Mouse (Mus musculus): ENCODE measurements at regions not wholly inside any gene's neighbourhood (a gene's known extent, or its start where the extent isn't known, plus 50 kb on each side); places are given as distances from the start of the nearest gene placed in this dataset.
"Not testable (repeated sequence)": the region's sequence is repeated elsewhere in the genome, so short reads cannot be mapped to it uniquely, and the experiment has no call there.

DNA sequence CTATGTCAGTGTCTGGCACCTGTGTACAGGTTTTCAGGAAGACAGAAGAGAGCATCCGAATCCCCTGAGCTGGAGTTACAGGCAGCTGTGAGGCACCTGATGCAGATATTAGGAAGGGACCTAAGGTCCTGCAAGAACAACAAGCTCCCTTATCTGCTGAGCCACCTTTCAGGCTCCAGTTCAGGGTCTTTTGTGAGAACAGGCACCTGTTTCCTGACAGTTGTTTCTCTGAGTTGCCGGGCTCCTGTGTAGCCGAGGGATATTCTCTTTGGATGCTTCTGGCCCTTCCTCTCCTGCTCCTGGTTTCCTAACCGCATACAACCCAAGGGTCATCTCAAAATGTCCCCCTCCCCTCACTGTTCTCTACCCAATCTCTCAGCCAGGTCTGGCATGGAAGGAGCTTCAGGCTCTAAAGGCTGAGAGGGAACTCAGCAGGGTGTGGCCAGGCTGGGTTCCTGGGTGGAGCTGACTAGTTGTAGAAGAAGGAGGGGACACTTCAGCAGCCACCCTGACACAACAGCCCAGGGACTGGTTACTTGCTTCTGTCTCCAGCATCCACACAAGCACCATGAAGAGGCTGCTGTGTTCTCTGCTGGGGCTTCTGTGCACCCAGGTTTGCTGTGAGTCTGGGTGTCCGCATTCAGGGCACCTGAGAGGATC, 619.5 kb downstream of the Dad1 start:
- in situ Hi-C loops (cut with MseI, MboI), result not testable (repeated sequence)

DNA sequence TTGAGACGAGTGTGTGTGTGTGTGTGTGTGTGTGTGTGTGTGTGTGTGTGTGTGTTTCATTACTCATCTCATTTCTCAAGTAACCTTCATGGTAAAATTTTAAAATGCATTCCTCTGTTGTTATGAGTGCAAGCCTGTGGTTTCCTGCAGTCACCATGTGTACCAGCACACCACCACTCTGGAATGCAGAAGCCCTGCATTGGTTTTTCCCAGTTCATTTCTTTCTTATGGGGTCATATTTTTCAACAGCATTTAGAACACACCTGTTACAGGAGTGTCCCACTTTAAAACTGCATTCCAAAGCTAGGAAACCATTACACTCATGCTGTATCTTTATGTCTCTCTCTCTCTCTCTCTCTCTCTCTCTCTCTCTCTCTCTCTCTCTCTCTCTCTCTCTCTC, 620.2 kb downstream of the Dad1 start:
- in situ Hi-C loops (cut with MseI, MboI), result not testable (repeated sequence)

DNA sequence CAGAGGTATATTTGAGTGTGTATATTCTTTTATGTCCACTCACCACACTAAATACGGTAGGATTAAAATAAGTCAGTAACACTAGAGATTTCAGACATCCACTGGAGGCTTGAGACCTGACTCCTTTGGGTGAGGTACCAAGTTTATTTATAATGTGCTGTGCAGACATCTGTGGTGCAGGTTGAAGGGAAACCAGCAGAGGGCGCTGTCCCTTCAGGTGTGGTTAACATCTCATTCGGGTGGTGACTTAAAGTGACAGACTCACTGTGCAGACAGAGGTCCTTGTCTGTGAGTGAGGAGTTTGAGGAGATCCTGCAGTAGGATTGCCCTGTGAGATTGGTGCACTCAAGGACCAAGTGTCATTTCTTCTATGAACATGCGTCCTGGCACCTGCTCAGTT, 632.5 kb downstream of the Dad1 start:
- in situ Hi-C loops (cut with MseI, MboI), result not testable (repeated sequence)

DNA sequence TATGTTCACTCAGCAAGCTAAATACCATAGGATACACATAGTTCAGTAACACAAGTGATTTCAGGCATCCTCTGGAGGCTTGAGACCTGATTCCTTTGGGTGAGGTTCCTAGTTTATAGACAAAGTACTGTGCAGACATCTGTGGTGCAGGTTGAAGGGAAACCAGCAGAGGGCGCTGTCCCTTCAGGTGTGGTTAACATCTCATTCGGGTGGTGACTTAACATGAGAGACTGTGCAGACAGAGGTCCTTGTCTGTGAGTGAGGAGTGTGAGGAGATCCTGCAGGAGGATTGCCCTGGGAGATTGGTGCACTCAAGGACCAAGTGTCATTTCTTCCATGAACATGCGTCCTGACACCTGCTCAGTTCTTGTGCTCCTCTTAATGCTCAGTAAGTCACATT, 637.8 kb downstream of the Dad1 start:
- in situ Hi-C loops (cut with MseI, MboI), result not testable (repeated sequence)

DNA sequence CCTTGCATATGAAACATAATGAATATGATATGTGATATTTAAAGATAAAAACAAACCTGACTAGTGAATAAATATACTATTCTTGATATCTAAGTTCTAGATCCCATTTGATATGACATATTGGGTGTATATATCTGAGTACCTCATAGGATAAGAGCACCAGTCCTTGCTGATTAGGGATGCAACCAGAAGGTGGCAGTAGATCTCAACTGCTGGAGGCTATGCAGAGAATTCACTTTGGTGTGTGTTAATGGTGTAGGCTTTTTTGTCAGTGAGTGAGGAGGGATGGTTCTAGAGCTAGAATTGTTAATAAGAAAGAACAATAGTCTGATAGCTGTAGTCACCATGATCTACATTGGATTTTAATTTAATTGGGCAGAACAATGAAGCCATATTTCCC, 639.6 kb downstream of the Dad1 start:
- in situ Hi-C loops (cut with MseI, MboI), result no loop called here

DNA sequence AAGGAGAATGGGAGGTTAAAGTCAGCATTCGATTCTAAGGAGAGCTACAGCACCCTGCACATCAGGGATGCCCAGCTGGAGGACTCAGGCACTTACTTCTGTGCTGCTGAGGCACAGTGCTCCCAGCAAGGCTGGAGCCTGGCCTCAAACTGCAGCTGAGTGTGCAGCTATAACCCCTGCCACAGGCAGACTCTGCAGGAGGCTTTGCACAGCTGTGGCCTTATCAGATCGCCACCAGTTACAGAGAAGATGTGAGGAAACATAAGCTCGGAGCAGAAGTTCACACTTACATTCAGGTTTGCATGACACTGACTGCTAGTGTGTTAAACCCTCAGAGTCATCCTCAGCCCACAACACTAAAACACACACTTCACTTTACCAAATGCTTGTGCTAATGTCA, 654.6 kb downstream of the Dad1 start:
- in situ Hi-C loops (cut with MseI, MboI), result not testable (repeated sequence)

DNA sequence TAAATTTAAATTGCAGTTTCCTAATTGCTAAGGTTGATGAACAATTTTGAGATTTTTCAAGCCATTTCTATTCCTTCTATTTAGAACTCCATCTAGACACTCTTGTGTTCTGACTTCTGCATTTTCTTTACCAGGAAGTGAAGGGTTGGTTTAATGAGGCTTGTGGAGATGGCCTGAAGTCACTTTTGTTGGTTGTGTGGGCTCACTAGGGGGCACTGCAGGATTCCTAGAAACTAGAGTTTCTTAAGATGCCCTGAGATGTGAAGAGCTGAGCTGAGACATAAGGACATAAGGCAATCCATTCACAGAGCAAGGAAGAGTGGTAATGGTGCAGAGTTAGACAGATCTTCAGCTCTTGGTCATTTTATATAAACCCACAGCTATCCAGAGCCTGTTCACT, 656.6 kb downstream of the Dad1 start:
- in situ Hi-C loops (cut with MseI, MboI), result not testable (repeated sequence)

DNA sequence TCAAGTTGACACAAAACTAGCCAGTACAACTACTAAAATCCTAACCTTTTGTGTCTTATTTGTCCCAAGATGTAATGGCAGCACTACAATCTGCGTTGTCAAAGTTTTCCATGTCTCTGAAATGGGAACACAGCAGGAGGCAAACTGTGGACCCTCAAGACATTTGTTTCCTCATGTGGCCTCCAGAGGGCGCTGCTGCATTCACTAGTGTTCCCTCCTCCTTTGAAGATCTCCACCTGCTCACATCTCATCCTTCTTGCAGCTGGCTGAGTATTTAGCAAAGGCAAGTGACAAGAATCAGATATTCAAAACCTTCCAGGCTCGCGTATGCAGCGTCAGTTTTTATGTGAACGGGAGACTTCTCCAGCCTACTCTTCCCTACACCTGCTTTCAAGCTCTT, 663.3 kb downstream of the Dad1 start:
- in situ Hi-C loops (cut with MseI, MboI), result not testable (repeated sequence)

DNA sequence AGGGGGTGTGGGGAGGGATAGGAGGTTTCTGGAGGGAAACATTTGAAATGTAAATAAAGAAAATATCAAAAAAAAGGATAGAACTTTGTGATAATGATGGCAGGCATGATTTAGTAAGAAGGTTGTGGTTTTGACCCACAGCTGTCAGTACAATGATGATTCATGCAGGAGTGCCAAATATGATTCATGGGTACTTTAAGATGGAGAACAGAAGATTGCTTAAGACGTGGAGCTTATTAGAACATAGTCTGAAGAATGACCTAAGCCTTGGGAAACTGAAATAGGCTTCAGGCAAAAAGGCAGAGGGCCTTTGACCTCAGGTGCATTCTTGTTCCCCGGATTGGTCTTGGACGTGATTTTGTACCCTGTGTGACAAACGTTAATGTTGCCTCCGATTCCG, 671.4 kb downstream of the Dad1 start:
- in situ Hi-C loops (cut with MseI, MboI), result not testable (repeated sequence)

DNA sequence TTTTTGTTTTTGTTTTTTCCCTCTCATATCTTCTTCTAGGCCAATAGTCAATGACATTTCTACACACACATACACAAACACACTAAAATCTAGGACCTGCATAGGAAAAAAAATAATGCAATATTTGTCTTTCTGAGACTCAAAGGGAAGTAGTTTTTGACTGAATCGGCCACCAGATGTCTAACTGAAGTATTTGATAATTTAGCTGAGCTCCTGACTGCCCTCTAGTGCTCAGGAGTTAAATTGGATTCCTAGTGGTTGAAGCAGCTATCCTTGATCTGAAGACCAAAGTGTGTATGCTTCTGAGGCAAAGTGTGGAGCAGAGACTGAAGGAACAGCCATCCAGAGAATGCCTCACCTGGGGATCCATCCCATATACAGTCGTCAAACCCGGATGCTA, 672.2 kb downstream of the Dad1 start:
- in situ Hi-C loops (cut with MseI, MboI), result not testable (repeated sequence)

DNA sequence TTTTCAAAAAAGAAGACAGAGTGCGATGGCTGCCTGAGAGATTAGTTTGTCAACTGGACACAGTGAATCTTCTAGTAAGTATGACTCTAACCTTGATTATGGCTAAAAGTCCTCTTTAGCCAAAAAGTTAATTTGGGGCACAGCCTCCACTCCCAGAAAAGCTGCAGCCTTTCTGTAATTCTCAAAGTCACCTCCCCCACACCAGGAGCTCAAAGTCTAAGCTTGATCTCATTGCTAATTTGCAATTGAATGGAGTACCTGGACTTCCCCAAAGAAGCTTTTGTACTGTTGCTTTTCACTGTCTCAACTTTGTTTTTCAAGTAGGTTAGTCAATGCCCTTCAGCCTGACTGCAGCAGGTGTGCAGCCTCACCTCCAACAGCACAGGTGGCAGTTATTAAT, 677.0 kb downstream of the Dad1 start:
- in situ Hi-C loops (cut with MseI, MboI), result not testable (repeated sequence)

DNA sequence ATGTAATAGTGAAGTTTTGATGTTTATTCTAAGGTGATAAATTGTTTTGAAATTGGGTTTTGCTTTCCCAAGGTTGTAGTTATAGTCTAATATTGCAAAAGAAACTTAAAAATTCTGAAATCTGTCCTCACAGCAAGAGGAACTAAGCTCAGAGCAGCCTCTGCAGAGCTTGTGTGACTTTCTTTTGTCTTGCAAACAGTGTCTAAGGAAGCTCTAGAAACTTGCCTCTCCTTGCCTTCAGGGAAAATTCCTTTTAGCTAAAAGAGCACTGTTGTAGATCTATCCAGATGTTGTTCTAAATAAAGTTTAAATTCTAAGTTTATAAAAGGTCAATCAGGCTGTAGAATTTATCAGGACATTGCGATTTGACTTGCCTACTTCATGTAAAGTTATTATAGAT, 681.2 kb downstream of the Dad1 start:
- in situ Hi-C loops (cut with MseI, MboI), result not testable (repeated sequence)

DNA sequence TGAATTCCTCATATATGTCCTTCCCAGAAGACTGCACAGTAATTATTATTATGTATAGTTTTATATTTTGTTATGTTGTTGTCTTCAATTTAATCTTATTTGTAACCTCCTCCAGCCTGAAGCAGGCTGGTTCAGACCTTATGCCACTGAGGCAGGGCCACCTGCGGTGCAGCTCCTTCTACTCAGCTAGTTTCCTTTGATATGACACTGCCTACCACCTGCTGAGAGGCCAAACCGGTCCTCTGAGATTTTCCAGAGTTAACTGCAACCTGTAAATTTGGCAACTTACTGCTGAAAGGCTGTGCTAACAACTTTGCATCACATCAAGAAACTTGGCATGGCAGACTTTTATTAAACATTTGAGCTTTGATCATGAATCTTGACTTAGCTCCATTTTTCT, 691.3 kb downstream of the Dad1 start:
- in situ Hi-C loops (cut with MseI, MboI), result no loop called here

DNA sequence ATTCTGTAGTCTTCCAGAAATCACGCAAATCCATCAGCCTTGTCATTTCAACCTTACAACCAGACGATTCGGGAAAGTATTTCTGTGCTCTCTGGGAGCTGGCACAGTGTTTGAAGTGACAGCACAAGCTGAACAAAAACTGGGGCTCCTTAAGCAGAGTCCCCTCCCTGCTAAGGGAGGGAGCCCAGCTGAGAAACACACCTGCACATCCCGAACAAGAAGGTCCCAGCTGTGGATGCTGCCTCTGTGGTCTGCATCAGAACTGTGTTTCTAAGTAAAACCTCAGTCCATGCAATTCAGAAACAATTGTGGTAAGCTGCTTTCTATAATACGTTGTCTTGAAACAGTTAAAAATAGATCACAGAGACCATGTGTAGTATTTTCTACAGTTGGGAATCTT, 693.8 kb downstream of the Dad1 start:
- in situ Hi-C loops (cut with MseI, MboI), result not testable (repeated sequence)

DNA sequence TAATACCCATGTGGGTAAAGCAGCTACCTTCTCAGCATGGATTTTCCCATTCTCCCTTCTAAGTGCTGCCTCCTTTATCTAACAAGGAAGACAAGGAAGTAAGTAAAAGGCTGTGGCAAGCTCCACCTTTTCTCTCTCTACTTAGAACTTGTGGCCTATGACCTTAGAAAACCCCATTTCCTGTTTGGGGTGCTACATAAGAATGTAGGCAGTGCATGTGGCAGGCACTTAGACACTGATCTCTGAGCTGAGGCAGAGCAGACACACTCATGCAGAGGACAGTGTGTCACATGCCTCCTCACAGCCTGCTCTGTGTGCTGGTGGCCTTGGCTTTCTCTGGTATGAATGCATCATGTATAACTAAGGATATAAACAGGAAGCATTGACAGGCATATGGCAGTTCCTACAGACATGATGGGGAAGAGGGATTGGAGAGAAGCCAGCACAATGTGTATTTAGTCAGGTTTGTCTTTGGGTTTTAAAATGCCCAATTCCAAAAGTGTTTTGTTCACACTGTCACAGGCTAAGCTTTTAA, 694.5 kb downstream of the Dad1 start:
- in situ Hi-C loops (cut with MseI, MboI), result not testable (repeated sequence)

DNA sequence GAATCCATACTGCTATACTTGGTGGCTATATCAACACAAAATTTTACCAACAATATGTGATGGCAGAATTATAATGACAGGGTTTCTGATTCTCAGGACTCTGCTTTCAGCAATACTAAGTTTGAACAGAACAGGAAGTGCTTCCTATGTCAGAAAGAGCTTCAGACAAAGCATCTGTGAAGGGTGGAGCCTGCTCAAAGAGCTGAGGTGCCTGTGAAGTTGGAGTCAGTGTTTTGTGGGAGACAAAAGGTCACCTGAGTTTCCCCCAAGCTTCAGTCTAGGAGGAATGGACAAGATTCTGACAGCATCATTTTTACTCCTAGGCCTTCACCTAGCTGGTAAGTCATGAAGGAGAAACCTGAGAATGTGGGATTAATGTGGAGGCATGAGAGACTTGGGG, 700.1 kb downstream of the Dad1 start:
- in situ Hi-C loops (cut with MseI, MboI), result no loop called here

DNA sequence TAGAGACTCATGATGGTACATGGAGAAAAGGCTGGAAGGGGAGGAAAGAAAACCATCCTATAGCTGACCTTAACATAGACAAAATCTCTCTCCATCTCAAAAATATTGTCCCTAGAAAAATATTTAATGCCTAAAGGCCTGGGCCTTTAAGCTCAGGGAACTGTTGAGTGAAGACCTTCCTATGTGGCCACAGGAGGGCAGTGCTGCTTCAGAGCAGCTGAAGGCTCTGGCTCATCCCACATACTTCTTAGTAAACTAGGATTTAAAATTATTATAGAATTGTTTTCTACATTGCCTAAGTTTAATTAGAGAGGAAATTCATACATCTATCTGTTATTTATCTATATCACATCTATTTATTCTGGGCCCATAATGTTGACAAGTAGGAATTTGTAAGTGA, 706.5 kb downstream of the Dad1 start:
- in situ Hi-C loops (cut with MseI, MboI), result not testable (repeated sequence)

DNA sequence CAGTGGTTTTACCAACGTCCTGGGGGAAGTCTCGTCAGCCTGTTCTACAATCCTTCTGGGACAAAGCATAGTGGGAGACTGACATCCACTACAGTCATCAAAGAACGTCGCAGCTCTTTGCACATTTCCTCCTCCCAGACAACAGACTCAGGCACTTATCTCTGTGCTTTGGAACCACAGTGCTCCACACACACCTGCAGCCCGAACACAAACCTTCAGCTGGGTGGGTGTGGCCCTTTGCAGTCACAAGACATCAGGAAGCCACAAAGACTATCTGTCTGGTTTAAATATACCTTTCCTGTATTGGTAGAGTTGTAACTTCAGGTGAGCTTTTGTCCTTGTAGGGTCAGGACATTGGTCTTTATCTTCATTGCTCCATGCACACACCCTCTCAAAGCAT, 708.6 kb downstream of the Dad1 start:
- in situ Hi-C loops (cut with MseI, MboI), result no loop called here

DNA sequence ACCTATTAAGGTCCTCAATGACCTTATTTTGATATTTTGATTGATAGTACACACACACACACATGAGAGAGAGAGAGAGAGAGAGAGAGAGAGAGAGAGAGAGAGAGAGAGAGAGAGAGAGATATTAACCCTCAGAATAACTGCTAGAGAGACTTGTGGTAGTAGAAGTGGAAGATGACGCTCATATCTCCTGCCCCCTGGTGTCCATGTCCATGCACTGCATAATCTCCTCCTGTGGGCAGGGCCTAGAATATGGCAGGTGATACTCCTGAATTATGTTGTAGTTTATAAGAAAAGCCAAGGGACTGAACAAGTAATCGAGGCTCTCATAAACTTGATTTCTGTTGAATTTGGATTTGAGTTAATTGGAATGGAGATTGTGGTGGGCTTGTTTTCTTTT, 712.3 kb downstream of the Dad1 start:
- in situ Hi-C loops (cut with MseI, MboI), result not testable (repeated sequence)

DNA sequence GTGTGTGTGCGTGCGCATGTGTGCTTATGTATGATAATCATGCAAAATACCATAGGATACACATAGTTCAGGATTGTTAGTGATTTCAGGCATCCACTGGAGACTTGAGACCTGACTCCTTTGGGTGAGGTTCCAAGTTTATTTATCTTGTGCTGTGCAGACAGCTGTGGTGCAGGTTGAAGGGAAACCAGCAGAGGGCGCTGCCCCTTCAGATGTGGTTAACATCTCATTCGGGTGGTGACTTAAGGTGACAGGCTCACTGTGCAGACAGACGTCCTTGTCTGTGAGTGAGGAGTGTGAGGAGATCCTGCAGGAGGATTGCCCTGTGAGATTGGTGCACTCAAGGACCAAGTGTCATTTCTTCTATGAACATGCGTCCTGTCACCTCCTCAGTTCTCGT, 716.0 kb downstream of the Dad1 start:
- in situ Hi-C loops (cut with MseI, MboI), result not testable (repeated sequence)

DNA sequence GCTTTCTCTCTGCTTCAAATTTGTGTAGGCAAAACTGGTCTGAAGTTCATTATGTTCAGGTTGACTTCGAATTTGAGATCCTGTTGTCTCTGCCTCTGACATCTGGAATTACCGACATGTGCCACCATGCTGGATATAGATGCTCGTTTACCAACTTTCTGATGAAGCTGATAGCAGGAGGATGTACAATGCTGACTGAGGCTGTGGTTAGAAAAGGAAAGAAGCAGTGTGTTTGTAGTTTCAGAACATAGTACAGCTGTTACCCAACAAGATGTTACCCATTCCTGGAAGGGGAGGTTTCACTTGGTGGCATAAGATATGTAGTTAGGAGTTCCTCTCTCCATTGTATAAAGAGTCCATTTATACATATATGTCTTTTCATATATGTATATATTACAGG, 730.5 kb downstream of the Dad1 start:
- in situ Hi-C loops (cut with MseI, MboI), result loop anchor here in 1 of 2 experiments (25.0 kb wide), 1 partner anchor 386 kb away; no protein-coding TSS in a partner anchor

DNA sequence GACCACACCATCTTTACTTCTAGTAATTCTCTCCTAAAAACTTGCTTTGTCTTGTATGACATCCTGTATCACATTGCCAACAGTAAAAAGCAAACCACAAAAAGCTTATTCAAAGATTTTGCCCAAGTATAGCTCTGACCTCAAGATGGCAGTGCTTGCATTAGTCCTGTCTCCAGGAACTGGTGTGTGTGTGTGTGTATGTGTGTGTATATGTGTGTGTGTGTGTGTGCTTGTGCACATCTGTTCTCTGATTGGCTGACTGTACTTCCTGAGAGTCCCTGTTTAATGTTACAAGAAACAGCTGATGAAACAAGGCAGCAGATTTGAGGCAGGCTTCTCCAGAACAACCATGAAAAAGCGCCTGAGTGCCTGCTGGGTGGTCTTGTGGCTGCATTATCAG, 735.0 kb downstream of the Dad1 start:
- in situ Hi-C loops (cut with MseI, MboI), result loop anchor here in 1 of 2 experiments (25.0 kb wide), 1 partner anchor 382 kb away; no protein-coding TSS in a partner anchor

DNA sequence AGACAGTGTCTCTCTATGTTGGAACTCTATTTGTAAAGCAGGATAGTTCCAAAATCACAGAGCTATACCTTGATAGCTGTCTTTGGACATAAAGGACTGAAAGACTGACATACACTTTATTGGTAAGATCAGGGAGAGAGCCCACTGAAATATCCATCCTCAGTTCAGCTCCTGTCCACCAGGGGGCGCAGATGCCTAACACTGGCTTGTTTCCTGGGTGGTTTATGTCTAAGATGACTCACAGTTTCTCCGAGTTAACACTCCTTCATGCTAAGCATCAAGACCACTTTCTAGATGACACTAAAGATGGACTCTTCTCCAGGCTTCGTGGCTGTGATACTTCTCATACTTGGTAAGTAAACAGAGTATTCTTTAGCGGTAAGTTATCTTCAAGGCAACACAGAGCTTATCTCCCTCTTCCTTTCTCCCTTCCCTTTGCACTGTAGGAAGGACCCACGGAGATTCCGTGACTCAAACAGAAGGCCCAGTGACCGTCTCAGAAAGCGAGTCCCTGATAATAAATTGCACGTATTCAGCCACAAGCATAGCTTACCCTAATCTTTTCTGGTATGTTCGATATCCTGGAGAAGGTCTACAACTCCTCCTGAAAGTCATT, 737.2 kb downstream of the Dad1 start:
- in situ Hi-C loops (cut with MseI, MboI), result loop anchor here in 1 of 2 experiments (25.0 kb wide), 1 partner anchor 379 kb away; no protein-coding TSS in a partner anchor
